Mouse (Mus musculus) G1E (cell line): ENCODE results near the gene Ccdc12. TPM values are rescaled to one million over a fixed set of nuclear protein-coding genes. Genes with fewer than 3 reads are reported as not detected.

Source experiments
- ATAC-seq: 2 replicates; pipeline ENCODE4 v1.8.0; 2016; ENCODE audit warnings: mild to moderate bottlenecking; ENCODE audit not compliant: insufficient number of reproducible peaks, poor library complexity, low FRiP score, severe bottlenecking; ENCODE audit errors: extremely low read depth
- DNase-seq: peaks from one replicate; pipeline ENCODE4 v3.0.0; 2012; ENCODE audit warnings: low spot score
- H3K27me3 ChIP-seq: 2 replicates; pipeline ENCODE4 v1.6.1; 2012; ENCODE audit warnings: mild to moderate bottlenecking, low read length, inconsistent platforms; ENCODE audit not compliant: insufficient read depth
- H3K36me3 ChIP-seq: replicated peaks from 2 replicates; pipeline ENCODE3; 2012; ENCODE audit warnings: mild to moderate bottlenecking, inconsistent platforms
- H3K4me1 ChIP-seq: 2 replicates; pipeline ENCODE4 v1.6.1; 2012; ENCODE audit warnings: low read depth, low read length, inconsistent platforms, mixed read lengths; ENCODE audit not compliant: insufficient read depth
- H3K4me3 ChIP-seq: 2 replicates; pipeline ENCODE4 v1.5.1; 2012; ENCODE audit warnings: low read depth, mild to moderate bottlenecking, inconsistent platforms, low read length, moderate library complexity, mixed read lengths
- H3K9me3 ChIP-seq: replicated peaks from 2 replicates; pipeline ENCODE4 v1.6.1; 2012; ENCODE audit warnings: inconsistent platforms
- CTCF ChIP-seq: IDR thresholded peaks from 2 replicates; pipeline ENCODE4 v1.5.1; 2012; ENCODE audit warnings: low read depth, low read length, inconsistent platforms, mixed read lengths
- GATA1 ChIP-seq: IDR thresholded peaks from 2 replicates; pipeline ENCODE4 v1.6.1; 2012; ENCODE audit warnings: borderline replicate concordance, low read length, inconsistent platforms, mixed read lengths
- GATA2 ChIP-seq: IDR thresholded peaks from 2 replicates; pipeline ENCODE4 v1.6.1; 2012; ENCODE audit warnings: low read depth, low read length, inconsistent platforms, borderline replicate concordance
- POLR2AphosphoS5 ChIP-seq: IDR thresholded peaks from 2 replicates; pipeline ENCODE4 v1.6.1; 2012; ENCODE audit warnings: low read depth, low read length, inconsistent platforms; ENCODE audit not compliant: insufficient replicate concordance
- TAL1 ChIP-seq: conservative IDR thresholded peaks from 2 replicates; pipeline ENCODE4 v1.6.1; 2012; ENCODE audit warnings: low read depth, low read length, inconsistent platforms, mixed read lengths
- polyA plus RNA-seq: library from polyadenylated mRNA; stranded (reverse); fragments of >175 nt; gene quantifications from 2 replicates; pipeline ENCODE4 v1.2.3, GENCODE M21; 2012
- total RNA-seq, 2 experiments: library from RNA; stranded (forward) in 1 of 2; stranded (reverse) in 1 of 2; fragments of 200-1000 nt in 1 of 2; fragments of >200 nt in 1 of 2; fragmentation: Nextera tagmentation in 1 of 2; gene quantifications; 2 replicates each; pipeline ENCODE4 v1.2.3; 2014 to 2017

Gene Ccdc12
- total and polyA plus RNA-seq, 3 experiments = 36.2 to 331 (median 202) TPM

- DNase-seq = no peak
- Histone ChIP-seq H3K27me3 (no peaks in the 10 kb centered on the region), H3K4me1 (peaks cover 87% of the 10 kb centered on the region), H3K4me3 (no peak overlapping the region), H3K36me3 (peaks cover 45% of the 10 kb centered on the region), H3K9me3 (no peaks in the 10 kb centered on the region)
- ATAC-seq = no peak
- TF ChIP-seq POLR2AphosphoS5 = no peak
- no peak for TF ChIP-seq GATA1
- no peak for TF ChIP-seq TAL1
- no peak for TF ChIP-seq GATA2
Measured at GRCm38 (mm10) chr9:110662844-110663243, 6.5 kb downstream of the Ccdc12 start.

DNA sequence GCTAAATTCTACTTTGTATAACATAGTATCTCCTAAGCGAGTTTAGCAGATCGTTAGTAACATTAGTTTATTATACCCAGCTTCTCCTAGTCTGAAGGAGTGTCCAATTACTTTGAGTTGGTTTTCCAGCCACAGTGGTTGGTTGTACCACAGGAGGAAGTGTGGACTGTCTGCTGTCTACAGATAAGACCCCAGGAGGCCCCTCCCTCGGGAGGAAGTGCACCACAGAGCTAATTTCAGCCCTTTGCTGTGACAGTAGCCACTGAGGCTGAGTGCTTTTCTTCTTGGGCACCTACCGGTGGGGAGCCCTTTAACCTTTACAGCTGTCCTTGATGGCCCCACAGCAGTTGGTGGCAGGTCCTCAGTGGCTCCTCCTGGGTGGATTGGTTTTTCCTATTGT is 9.6 kb downstream of the Ccdc12 start:
- Histone ChIP-seq H3K9me3 (no peaks in the 10 kb centered on the region), H3K36me3 (peaks cover 42% of the 10 kb centered on the region), H3K4me3 (peak overlapping the region; percentile 69; the same call in 1 of the 2 replicates), H3K4me1 (peaks cover 92% of the 10 kb centered on the region), H3K27me3 (no peaks in the 10 kb centered on the region)
- ATAC-seq = peak; percentile 71
- peak; percentile 82 for DNase-seq
- TF ChIP-seq TAL1 (peak; percentile 94), GATA2 (no peak), CTCF (no peak), GATA1 (no peak), POLR2AphosphoS5 (no peak)

GRCm38 (mm10) chr9:110666374-110666773 is 10.1 kb downstream of the Ccdc12 start:
- DNase-seq (no peak), ATAC-seq (no peak)
- H3K9me3 ChIP-seq = no peaks in the 10 kb centered on the region
- peak overlapping the region; percentile 69; the same call in 1 of the 2 replicates for H3K4me3 ChIP-seq
- peaks cover 47% of the 10 kb centered on the region for H3K36me3 ChIP-seq
- TF ChIP-seq TAL1 (no peak), POLR2AphosphoS5 (no peak), GATA2 (no peak), CTCF (no peak), GATA1 (no peak)
- H3K27me3 ChIP-seq = no peaks in the 10 kb centered on the region
- peaks cover 92% of the 10 kb centered on the region for H3K4me1 ChIP-seq

- H3K27me3 ChIP-seq = no peaks in the 10 kb centered on the region
- peak overlapping the region; percentile 6; the same call in 1 of the 2 replicates for H3K4me3 ChIP-seq
- TF ChIP-seq CTCF = no peak
- no peak for TF ChIP-seq POLR2AphosphoS5
- no peak for TF ChIP-seq GATA1
- TF ChIP-seq GATA2 = no peak
- no peak for TF ChIP-seq TAL1
- H3K9me3 ChIP-seq = no peaks in the 10 kb centered on the region
- DNase-seq (peak; percentile 35), ATAC-seq (peak; percentile 31)
- peaks cover 43% of the 10 kb centered on the region for H3K36me3 ChIP-seq
- H3K4me1 ChIP-seq = peaks cover 87% of the 10 kb centered on the region
Measured at GRCm38 (mm10) chr9:110667219-110667836, 11.0 kb downstream of the Ccdc12 start.

DNA sequence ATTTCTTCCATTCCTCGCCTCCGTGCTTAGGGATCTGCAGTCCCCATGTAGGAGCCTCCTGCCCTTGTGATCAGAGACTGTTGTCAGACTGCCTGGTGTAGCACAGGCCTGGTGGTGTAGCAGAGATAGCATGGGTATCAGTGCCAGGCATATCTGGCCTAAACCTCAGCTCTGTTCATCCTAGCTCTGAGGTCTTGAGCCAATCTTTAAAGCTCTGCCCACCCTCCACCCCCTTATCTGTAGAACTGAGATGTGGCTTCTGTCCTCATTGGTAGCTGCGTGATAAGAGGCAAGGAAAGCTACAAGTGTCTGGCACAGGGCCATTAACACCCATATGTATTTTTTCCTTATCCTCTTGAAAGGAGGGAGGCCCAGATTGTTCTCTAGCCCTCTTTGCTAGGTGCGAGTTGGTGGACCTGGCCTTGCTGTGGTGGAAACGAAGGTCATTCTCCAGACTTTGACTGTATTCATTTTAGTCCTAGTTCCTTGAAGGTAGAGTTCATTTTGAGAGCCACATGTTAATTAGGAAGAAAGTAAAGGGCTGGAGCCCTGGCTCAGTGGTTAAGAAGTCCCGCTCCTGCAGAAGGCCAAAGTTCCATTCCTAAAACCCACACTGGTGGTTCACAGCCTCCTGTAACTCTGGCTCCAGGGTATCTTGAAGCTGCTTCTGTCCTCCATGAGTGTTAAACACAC is 12.4 kb downstream of the Ccdc12 start:
- peaks cover 48% of the 10 kb centered on the region for H3K36me3 ChIP-seq

DNA sequence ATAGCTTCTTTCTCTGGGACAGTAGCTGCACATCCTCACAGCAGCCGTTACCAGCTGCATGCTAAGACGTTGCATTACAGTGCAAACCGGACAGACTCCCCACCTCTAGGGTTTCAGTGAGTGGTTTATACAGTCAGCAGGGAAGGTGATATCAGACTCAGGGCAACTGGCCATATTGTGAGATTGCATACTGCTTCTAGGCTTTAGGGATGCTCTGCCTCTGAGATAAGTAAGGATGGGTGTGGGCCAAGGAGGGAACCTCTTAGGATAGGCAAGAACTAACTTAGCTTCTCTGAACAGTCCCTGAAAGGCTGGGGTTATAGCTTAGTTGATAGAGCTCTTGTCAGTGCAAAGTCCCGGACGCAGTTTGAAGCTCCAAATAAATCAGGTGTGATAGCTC is 13.5 kb downstream of the Ccdc12 start:
- no peaks in the 10 kb centered on the region for H3K9me3 ChIP-seq
- ATAC-seq = no peak

More for the DNA sequence above, 12.4 kb downstream of the Ccdc12 start:
- TF ChIP-seq CTCF = no peak
- 0 out of 2 replicates have a peak, but pooled peaks have one; percentile 21 for TF ChIP-seq GATA2
- no peak for TF ChIP-seq GATA1
- TF ChIP-seq POLR2AphosphoS5 = no peak
- peak; percentile 99 for TF ChIP-seq TAL1
- no peaks in the 10 kb centered on the region for H3K27me3 ChIP-seq
- H3K9me3 ChIP-seq = no peaks in the 10 kb centered on the region
- peaks cover 89% of the 10 kb centered on the region for H3K4me1 ChIP-seq
- DNase-seq = peak; percentile 68
- H3K4me3 ChIP-seq = no peak overlapping the region; the same call in 1 of the 2 replicates
- peak; percentile 78 for ATAC-seq

More for the DNA sequence above, 13.5 kb downstream of the Ccdc12 start:
- Histone ChIP-seq H3K4me3 (no peak overlapping the region; the same call in 1 of the 2 replicates), H3K27me3 (no peaks in the 10 kb centered on the region), H3K4me1 (peaks cover 89% of the 10 kb centered on the region), H3K36me3 (peaks cover 55% of the 10 kb centered on the region)
- TF ChIP-seq POLR2AphosphoS5 (no peak), CTCF (no peak), GATA2 (no peak), TAL1 (no peak), GATA1 (no peak)
- DNase-seq = no peak
